Mouse (Mus musculus): ENCODE measurements around the gene Sla2. TPM values are rescaled to one million over a fixed set of nuclear protein-coding genes. Genes with fewer than 3 reads are reported as not detected.
"Not testable (repeated sequence)": the region's sequence is repeated elsewhere in the genome, so short reads cannot be mapped to it uniquely, and the experiment has no call there.

Gene Sla2
- polyA plus RNA-seq, 1 experiment, result not detected

- Histone ChIP-seq H3K4me3 (ENCODE audit: insufficient read depth, low read depth, low read length) (no peak overlapping the region), H3K27ac (replicated peaks; ENCODE audit: low read depth, low read length) (no peak overlapping the region), H3K4me1 (ENCODE audit: control insufficient read depth, insufficient read depth, insufficient read length, low read length) (no peaks in the 10 kb centered on the region; the same call in 1 of the 2 replicates)
Measured at GRCm38 (mm10) chr2:156843331-156843730, 43.7 kb downstream of the Sla2 start.

- Histone ChIP-seq H3K4me3 (ENCODE audit: insufficient read depth, low read depth, low read length) (no peak overlapping the region), H3K4me1 (ENCODE audit: control insufficient read depth, insufficient read depth, insufficient read length, low read length) (no peaks in the 10 kb centered on the region; the same call in 1 of the 2 replicates), H3K27ac (replicated peaks; ENCODE audit: low read depth, low read length) (no peak overlapping the region)
Measured at GRCm38 (mm10) chr2:156842711-156843110, 44.3 kb downstream of the Sla2 start.

- H3K4me1 ChIP-seq (ENCODE audit: control insufficient read depth, insufficient read depth, insufficient read length, low read length), result no peaks in the 10 kb centered on the region; the same call in 1 of the 2 replicates
- H3K4me3 ChIP-seq (ENCODE audit: insufficient read depth, low read depth, low read length), result peak overlapping the region; percentile 57
- no peak overlapping the region for H3K27ac ChIP-seq (replicated peaks; ENCODE audit: low read depth, low read length)
Measured at GRCm38 (mm10) chr2:156841841-156842706, 44.9 kb downstream of the Sla2 start.

- Histone ChIP-seq H3K27ac (replicated peaks; ENCODE audit: low read depth, low read length) (no peak overlapping the region), H3K4me3 (ENCODE audit: insufficient read depth, low read depth, low read length) (peak overlapping the region; percentile 57), H3K4me1 (ENCODE audit: control insufficient read depth, insufficient read depth, insufficient read length, low read length) (no peaks in the 10 kb centered on the region; the same call in 1 of the 2 replicates)
Measured at GRCm38 (mm10) chr2:156841028-156841840, 45.8 kb downstream of the Sla2 start.

- H3K27ac ChIP-seq (replicated peaks; ENCODE audit: low read depth, low read length), result no peak overlapping the region
- H3K4me3 ChIP-seq (ENCODE audit: insufficient read depth, low read depth, low read length), result peak overlapping the region; percentile 57
- H3K4me1 ChIP-seq (ENCODE audit: control insufficient read depth, insufficient read depth, insufficient read length, low read length), result no peaks in the 10 kb centered on the region; the same call in 1 of the 2 replicates
Measured at GRCm38 (mm10) chr2:156840301-156841027, 46.5 kb downstream of the Sla2 start.

- Histone ChIP-seq H3K4me1 (ENCODE audit: control insufficient read depth, insufficient read depth, insufficient read length, low read length) (no peaks in the 10 kb centered on the region; the same call in 1 of the 2 replicates), H3K4me3 (ENCODE audit: insufficient read depth, low read depth, low read length) (peak within 1 kb of the TSS; percentile 57), H3K27ac (replicated peaks; ENCODE audit: low read depth, low read length) (no peak within 1 kb of the TSS)
Measured at GRCm38 (mm10) chr2:156839319-156840191, 47.4 kb downstream of the Sla2 start, which contains the start of gene Tgif2. TSS of gene Tgif2 (plus strand) at chr2:156840007.

GRCm38 (mm10) chr2:156838839-156839238 lies 48.2 kb downstream of the Sla2 start:
- H3K4me1 ChIP-seq (ENCODE audit: control insufficient read depth, insufficient read depth, insufficient read length, low read length), result no peaks in the 10 kb centered on the region; the same call in 1 of the 2 replicates
- no peak overlapping the region for H3K27ac ChIP-seq (replicated peaks; ENCODE audit: low read depth, low read length)
- no peak overlapping the region for H3K4me3 ChIP-seq (ENCODE audit: insufficient read depth, low read depth, low read length)

- no peak overlapping the region for H3K27ac ChIP-seq (replicated peaks; ENCODE audit: low read depth, low read length)
- H3K4me1 ChIP-seq (ENCODE audit: control insufficient read depth, insufficient read depth, insufficient read length, low read length), result no peaks in the 10 kb centered on the region
- no peak overlapping the region for H3K4me3 ChIP-seq (ENCODE audit: insufficient read depth, low read depth, low read length)
Measured at GRCm38 (mm10) chr2:156834336-156834735, 52.7 kb downstream of the Sla2 start.

- not testable (repeated sequence) for H3K4me3 ChIP-seq (ENCODE audit: insufficient read depth, low read depth, low read length); H3K4me1 ChIP-seq (ENCODE audit: control insufficient read depth, insufficient read depth, insufficient read length, low read length); H3K27ac ChIP-seq (replicated peaks; ENCODE audit: low read depth, low read length)
Measured at GRCm38 (mm10) chr2:156825128-156825527, 61.9 kb downstream of the Sla2 start.

Other genes starting within 250 kb of the Sla2 start
- 35.0 and 37.1 TPM in 2 replicates for gene Myl9, start 111.8 kb downstream of the Sla2 start, polyA plus RNA-seq (2012; ENCODE audit: insufficient read depth, insufficient read length, missing spikeins)
- not detected in 2 replicates for gene Tgif2, start 47.2 kb downstream of the Sla2 start, polyA plus RNA-seq (2012; ENCODE audit: insufficient read depth, insufficient read length, missing spikeins)
- 0.83 and 1.3 TPM in 2 replicates for gene 4930518I15Rik, start 29.2 kb downstream of the Sla2 start, polyA plus RNA-seq (2012; ENCODE audit: insufficient read depth, insufficient read length, missing spikeins)
- gene Rab5if, start 24.1 kb downstream of the Sla2 start, polyA plus RNA-seq (2012; ENCODE audit: insufficient read depth, insufficient read length, missing spikeins), result 285 and 371 TPM in 2 replicates
- gene Ndrg3, start 104.9 kb upstream of the Sla2 start, polyA plus RNA-seq (2012; ENCODE audit: insufficient read depth, insufficient read length, missing spikeins), result 97.6 and 181 TPM in 2 replicates
- 1.3 TPM in 1 of 2 replicates, not detected in the other for gene Dsn1, start 120.0 kb upstream of the Sla2 start, polyA plus RNA-seq (2012; ENCODE audit: insufficient read depth, insufficient read length, missing spikeins)
- 6.0 and 6.9 TPM in 2 replicates for gene Soga1, start 192.1 kb upstream of the Sla2 start, polyA plus RNA-seq (2012; ENCODE audit: insufficient read depth, insufficient read length, missing spikeins)
- not detected in 2 replicates for gene Tldc2, start 199.9 kb upstream of the Sla2 start, polyA plus RNA-seq (2012; ENCODE audit: insufficient read depth, insufficient read length, missing spikeins)
- 14.9 and 17.9 TPM in 2 replicates for gene Samhd1, start 248.1 kb upstream of the Sla2 start, polyA plus RNA-seq (2012; ENCODE audit: insufficient read depth, insufficient read length, missing spikeins)